Mouse (Mus musculus): ENCODE data around the gene Eif2b2.
A peak's percentile ranks its signal among the peaks of the same experiment; 100 is the strongest.

Gene Eif2b2

DNA sequence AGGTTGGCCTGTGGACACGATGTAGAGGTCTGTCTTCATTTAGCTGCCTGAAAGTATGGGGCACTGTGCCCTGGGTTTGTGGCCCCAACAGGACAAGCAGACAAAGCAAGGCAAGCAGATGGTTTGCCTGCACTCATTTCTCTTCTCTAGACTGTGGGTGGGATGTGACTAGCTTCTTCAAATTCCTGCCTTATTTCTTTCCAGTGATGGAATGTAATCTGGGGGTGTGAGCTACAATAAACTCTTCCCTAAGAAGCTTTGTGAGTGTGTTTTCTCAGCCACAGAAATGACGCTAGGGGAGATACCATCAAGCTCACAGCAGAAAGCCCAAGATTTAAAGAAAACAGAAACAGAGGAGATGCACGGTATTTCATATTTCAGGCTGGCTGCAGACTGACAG lies 32.8 kb downstream of the Eif2b2 start:
- no peak for DNase-seq (ENCODE audit: low read depth, low spot score)

DNA sequence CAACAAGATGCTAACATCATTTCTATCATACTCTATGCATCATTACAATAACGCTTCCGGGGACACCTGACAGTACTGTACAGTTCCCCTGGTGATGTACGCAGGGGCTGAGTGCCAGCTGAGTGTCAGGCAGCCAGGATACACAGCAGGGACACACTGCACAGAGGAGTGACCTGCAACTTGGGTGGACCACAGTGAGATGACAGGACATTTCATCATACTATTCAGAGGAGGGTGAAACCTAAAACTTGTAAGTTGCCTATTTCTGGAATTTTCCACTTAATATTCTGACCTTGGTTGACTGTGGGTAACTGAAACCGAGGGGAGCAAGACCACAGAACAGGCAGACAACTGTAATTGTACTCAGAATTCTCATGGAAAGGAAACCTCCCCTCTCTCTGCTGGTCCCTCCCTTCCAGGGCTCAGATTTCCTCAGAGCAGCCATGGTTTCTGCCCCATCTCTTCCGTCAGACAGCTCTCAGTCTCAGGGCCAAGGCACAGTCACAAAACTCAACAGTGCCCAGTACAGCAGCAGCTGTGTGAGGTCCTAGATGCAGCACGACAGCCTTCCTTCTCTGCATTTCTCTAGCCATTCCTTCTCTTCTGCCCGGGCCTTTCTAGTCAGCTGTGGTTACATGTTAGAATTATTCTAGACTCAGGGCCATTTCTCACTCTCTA lies 36.9 kb downstream of the Eif2b2 start:
- no peak for DNase-seq (ENCODE audit: low read depth, low spot score)

DNA sequence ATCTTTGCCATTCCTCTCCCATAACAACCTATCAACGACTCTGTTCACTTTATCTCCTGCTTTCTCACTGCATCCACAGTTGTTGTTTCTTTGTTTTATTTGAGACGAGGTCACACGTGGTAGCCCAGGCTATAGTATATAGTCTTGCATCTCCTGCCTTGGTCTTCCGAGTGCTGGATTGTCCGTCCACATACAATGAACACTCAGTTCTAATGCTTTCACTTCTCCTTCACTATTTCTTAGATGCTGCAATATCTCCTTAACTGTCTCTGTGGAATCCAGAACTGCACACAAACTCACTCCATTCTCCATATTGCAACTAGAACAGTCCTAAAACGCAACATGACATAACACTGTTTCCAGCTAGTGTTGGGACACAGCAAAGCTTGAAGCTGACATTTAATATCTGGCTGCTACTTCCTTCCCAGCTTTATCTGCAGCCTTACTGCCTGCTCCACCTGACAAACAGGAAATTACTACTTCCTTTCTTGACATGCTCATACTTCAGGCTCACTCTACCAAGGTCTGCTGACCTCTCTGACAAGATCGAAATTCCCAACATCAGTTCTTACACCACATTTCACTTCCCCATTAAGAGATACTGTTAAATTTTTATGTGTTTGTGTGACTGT lies 37.8 kb downstream of the Eif2b2 start:
- peak; percentile 56 for DNase-seq (ENCODE audit: low read depth, low spot score)

DNA sequence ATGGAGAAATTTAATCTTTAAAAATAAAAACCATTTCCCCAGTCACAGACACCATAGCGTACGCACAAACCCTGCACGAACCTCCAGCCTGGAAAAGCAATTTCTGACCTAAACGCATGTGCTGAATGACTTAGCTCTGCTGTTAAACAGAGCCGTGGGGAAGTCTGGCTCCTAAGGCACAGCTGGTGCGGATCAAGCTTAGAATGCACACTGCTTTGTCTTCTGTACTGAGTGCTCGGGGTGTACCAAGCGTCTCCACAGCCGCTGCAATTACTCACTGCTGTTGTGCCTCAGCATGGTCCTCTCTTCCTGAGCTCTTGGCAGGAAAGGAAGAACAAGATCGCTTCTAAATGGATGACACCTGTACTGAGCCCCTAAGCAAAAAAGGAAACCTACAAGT lies 43.2 kb downstream of the Eif2b2 start:
- no peak for DNase-seq (ENCODE audit: low read depth, low spot score)

DNA sequence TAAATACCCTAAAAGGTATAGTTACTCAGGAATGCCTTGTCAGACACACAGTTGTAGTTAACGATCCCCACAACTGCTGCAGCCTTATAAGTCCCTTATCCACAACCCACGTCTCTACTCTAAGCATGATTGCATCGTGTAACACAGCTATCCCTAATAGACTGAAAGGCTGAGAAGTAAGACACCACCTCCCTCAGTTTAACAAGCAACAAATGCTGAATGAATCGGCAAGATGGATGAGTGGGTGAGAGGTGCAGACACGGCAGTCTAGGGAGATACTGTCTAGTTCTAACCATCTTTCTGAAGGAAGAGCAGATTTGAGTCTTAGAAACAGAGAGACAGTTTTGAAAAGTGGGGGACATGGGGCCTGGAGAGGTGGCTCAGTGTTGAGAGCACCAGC lies 43.9 kb downstream of the Eif2b2 start:
- DNase-seq (ENCODE audit: low read depth, low spot score): no peak

DNA sequence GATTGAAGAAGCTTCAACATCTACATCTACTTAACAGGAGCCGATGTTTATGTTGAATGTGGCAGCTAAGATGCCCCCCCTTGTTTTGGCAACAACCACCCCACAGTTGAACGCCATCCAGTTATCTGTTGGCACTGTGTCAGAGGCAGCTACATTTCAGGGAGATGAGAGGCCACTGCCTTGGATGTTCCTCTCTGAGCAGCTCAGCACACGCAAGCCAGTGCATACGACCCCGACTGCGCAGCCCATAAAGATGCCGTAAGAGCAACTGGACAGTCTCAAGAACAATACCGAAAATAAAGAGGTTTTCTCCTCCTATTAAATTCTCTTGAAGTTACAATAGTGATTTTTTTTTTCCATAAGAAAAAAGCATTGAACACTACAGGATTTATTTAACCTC lies 45.2 kb downstream of the Eif2b2 start:
- no peak for DNase-seq (ENCODE audit: low read depth, low spot score)

DNA sequence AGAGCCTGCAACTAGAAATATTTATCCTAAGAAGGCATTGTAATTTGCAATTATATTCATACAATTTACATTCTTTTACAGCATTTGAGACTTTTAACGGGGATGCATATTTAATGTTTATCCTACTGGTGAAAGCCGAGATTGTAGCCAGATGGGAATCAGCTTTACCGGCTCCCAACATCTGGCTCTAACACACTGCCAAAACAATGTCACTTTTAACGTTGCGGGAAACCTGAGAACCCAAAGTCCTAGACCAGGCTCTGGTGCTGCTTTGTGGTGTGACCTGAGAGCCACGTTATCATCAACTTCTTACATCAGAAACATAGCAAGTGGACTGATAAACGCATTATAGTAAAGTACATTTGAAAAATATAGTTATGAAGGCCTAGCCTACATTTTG lies 45.7 kb downstream of the Eif2b2 start:
- DNase-seq (ENCODE audit: low read depth, low spot score): no peak

DNA sequence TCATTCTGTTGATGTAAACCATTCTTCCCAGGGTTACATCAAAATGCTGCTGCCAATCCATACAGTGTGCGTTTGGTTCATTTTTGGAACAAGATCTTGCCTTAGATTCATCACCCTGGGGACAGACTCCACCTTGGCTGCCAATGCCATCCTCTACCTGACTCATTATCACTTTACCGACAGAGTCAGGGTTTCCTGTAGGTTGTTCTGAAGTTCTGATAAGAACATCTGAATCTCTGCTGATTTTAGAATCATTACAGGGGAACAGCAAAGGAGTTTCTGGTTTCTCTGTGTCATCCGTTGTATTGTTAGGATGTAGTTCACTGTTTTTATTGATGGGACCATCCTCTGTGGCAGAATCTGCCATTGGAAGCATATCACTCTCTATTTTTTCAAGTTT lies 47.0 kb downstream of the Eif2b2 start:
- DNase-seq (ENCODE audit: low read depth, low spot score): no peak

DNA sequence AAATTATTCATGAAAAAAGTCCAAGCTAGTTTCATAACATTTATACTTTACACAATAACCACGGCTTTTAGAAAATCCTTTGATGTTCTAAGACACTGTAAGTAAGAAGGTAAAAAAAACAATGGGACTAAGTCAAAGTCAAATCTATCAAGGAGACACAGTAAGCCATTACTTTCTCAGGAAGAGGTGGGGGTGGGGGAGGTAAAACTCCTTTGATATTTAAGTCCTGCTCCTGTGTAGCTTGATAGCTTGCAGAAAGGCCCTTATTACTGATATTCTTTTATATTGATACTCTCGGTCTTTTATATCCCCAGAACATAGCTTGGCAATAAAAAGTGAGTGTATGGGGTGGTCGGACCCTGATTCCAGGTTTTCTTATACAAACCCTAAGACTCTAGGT lies 50.5 kb downstream of the Eif2b2 start:
- no peak for DNase-seq (ENCODE audit: low read depth, low spot score)

DNA sequence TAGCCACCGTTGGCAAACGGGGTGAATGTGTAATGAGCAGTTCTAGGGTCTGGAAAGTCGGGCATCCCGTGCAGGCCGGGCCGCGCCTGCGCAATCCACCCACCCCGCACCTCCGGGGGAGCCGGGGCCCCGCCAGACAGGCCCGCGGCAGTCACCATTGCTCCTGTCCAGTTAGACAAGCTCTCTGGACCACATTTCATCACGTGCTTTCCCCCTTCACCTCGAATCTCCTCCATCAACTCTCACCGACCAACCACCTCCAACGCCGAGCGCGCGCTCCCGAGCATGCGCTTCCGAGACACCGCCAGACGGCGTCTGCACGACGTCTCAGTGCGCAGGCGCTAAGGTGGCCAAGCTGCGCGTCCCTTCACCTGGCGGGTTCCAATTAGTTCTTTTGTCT lies 51.0 kb downstream of the Eif2b2 start, which contains the start of gene Mlh3:
Mlh3 (minus strand) TSS at position 281 of the 400 bp plus-strand sequence.
- DNase-seq (ENCODE audit: low read depth, low spot score): peak; percentile 94

DNA sequence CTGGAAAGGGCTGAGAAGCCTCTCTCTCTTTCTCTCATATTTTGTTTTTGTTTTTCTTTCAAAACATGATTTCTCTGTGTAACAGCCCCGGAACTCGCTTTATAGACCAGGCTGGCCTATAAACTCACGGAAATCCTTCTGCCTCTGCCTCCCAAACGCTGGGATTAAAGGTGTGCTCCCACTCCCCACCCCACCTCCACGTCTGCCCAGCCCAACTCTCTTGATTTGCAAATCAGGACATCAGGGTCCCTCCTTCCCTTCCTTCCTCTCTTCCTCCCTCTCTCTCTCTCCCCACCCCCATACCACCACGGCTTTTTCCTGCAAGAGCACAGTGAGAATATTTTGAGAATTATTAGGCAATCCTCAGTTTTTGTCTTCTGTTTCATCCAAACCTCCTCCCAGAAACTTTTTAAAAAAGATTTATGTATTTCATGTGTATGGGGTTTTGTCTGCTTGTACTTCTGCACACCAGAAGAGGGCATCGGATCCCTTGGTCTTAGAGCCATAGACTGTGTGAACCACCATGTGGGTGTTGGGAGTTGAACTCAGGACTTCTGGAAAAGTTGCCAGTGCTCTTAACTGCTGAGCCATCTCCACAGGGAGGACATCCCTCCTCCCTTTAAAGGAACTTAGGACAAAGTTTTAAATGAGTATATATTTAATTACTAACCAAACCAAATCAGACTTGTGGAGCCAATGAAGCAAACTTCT lies 52.0 kb downstream of the Eif2b2 start:
- DNase-seq (ENCODE audit: low read depth, low spot score): no peak

DNA sequence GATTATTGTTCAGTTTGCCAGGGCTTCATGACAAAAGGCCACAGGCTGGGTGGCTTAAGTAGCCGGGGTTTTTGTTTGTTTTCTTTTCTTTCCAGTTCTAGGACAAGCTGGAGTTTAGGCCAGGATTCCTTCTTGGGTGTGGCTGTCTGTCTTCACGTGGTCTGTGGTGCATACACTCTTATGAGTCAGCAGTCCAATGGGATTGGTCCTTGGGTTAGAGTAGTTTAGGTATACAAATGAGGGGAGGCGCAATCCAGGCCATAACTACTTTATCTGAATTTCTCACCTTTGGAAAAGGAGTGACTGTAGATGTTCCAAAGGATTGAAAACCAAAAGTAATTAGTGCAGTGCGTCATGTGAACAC lies 52.5 kb downstream of the Eif2b2 start:
- no peak for DNase-seq (ENCODE audit: low read depth, low spot score)

DNA sequence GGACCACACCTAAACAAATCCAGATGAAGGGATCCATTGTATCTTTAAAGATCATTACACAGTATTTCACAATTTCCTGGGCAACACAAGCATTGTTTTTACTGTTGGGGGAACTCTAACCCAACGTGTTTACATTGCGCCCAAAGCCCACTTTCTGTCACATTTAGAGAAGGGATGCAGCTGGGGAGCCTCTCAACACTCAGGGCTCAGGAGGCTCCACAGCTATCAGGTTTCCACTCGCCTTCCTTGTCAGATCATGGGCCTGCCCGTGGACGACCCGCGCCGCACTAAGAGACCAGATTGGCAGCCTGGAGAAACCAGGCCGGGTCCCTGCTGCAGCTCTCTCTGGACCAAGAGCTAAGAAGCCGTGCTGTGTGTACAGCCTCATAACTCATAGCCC lies 54.2 kb downstream of the Eif2b2 start:
- no peak for DNase-seq (ENCODE audit: low read depth, low spot score)

Measured in CD4-positive, CD25-positive, alpha-beta regulatory T cell, adult 2 months (primary cell).